Mouse (Mus musculus): ENCODE measurements around the gene Fbxl21. TPM values are rescaled to one million over a fixed set of nuclear protein-coding genes. Genes with fewer than 3 reads are reported as not detected.

The Fbxl21 gene
- total RNA-seq (2015) (not detected in 2 replicates), total RNA-seq (2017) (not detected in 2 replicates)

DNA sequence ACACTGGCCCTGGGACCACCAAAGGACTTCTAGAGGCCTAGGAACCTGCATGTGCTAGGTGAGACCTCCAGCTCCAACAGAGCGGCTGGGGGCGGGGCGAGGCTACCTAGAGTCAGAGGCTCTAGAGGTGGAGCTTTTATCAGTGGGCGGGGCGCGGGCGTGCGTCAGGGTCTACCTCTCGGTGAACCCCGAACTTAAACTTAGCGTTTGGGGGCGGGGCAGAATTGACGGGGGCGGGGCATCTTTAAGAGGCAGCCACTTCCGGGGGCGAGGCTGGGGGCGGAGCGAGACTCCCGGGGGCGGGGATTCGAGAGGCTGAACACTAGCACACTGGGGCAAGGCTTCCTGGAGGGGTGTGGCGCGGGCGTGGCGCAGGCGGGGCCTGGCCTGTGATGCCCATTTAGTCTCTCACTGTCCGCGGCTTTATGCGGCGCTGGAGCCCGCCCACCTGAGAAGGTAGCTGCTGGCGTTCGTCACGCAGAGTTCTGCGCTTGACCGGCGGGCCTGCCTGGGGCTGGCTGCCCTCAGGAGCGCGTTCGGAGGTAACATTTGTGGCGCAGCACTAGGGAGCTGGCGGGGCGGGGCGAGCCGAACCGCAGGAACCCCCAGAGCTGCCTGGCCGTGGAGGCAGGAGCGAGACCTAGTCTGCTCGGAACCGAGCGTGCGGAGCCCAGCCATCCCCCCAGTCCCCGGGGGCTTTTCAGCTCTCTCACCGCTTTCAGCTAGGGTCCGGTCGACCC is at the start of gene Fbxl21:
Gene Fbxl21 (plus strand): TSS at position 392 of the 740 bp plus-strand sequence.
- peak; percentile 99 for ATAC-seq (ENCODE audit: poor library complexity, severe bottlenecking)

GRCm38 (mm10) chr13:56472661-56473060 is 49.6 kb upstream of the Fbxl21 start:
- no peak for ATAC-seq (ENCODE audit: poor library complexity, severe bottlenecking)

DNA sequence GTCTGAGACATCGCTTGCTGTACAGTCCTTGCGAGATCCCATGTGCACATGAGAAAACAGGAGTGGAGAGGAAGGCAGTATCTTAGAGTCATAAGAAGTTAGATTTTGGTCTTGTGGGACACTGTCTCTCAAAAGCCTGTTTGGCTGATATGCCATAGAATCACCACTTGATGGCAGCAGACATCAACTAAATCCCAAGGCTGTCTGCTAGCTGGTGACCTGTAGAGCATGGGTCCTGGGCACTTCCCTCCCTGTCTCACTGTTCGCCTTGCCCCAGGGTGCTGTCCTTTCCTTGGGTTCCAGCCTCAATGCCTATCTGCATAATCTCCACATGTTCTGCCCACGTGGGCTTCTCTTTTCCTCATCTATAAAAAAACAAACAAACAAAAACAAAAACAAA is 46.9 kb upstream of the Fbxl21 start:
- peak; percentile 77 for ATAC-seq (ENCODE audit: poor library complexity, severe bottlenecking)

GRCm38 (mm10) chr13:56476790-56477189 is 45.5 kb upstream of the Fbxl21 start:
- peak; percentile 73 for ATAC-seq (ENCODE audit: poor library complexity, severe bottlenecking)

DNA sequence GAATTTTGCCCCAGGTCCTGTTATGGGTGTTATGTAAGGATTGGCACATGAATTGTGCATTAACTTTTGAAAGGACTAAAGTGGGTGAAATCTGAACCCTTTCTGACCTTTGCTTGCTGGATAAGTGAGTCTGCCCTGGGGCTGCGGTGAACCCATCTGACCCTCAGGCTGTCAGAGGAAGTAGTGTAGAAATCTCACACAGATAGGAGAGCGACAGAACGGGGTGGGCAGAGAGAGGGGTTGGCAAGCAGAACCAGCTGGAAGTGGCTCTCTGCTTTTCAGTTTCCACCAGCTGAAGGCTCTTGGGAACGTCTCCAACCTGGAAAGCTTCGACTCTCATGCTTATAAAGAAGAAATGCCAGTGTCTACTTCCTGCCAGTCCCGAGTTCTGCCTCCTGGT is 45.0 kb upstream of the Fbxl21 start:
- ATAC-seq (ENCODE audit: poor library complexity, severe bottlenecking): peak; percentile 64

DNA sequence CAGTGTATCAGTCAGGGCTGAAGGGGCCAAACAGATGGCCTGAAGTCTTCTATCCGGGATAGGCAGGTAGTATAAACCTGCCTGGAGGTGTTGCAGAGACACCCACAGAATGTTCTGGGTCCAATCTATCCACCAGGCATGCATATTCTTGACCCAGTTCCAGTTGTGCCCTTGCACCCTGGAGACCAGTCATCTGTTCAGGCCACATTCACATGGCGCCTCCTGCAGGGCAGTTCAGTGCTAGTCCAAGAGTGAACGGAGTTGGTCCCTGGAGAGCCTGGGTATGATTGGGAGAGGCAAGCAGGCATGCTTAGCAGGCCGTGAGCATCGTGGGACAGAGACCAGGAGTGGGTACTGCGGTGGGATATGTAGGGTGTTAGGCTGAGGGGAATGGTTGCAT is 44.2 kb upstream of the Fbxl21 start:
- no peak for ATAC-seq (ENCODE audit: poor library complexity, severe bottlenecking)

GRCm38 (mm10) chr13:56482146-56482545 is 40.1 kb upstream of the Fbxl21 start, which contains the start of gene Il9:
Gene Il9 (minus strand): TSS chr13:56482246.
- ATAC-seq (ENCODE audit: poor library complexity, severe bottlenecking): no peak

DNA sequence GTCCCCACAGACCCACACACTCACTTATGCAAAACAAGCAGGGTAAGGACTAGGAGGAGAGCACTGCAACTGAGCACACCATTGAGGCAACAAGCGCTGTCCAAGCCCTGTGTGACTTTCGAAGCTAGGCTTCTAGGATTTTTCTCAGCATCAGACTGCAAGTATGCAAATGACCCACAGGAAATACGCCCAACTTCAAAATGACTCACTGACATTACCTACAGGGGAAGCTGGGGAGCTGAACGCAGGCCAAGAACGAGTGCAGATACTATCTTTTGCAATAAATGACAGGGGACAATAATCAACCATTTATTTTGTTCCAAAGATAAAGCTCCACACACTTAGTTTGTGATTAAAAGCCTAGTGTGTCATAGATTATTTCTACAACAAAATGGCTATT is 34.3 kb upstream of the Fbxl21 start:
- no peak for ATAC-seq (ENCODE audit: poor library complexity, severe bottlenecking)

DNA sequence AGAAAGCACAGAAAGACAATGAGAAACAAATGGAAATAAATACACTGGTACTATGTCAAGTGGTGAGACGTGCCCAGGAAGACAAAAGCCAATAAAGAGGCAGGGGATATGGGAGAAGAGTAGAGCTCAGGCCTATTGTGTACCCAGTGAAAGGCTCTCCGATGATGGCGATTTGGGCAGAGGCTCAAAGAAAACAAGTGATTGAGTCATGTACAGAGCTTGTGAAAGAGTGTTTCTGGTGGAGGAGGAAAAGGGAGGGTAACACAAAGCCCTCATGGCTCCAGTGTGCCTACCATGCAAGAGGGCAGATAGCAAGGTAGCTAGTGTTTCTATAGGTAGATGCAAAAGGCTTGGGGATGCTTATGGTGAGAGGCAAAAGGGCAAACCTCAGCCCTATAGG is 27.8 kb upstream of the Fbxl21 start:
- ATAC-seq (ENCODE audit: poor library complexity, severe bottlenecking): no peak

GRCm38 (mm10) chr13:56500132-56500531 is 22.1 kb upstream of the Fbxl21 start:
- no peak for ATAC-seq (ENCODE audit: poor library complexity, severe bottlenecking)

DNA sequence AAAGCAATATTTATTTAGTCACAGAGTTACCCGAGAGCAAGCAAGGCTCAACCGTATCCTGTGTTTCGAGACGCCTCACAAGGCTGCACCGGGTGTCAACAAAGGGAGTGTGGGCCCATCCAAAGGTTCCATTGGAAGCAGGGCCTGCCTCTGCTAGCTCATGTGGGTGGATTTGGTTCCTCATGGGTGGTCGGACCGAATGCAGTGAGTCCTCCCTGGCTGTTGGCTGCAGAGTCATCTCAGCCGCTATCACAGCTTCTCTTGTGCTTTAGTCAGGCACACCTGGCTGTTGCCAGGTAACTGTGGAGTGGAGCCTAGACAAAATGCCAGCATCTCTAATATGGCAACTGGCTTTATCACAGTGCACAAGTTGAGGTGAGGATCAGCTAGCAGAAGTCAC is 21.6 kb upstream of the Fbxl21 start:
- ATAC-seq (ENCODE audit: poor library complexity, severe bottlenecking): no peak

- ATAC-seq (ENCODE audit: poor library complexity, severe bottlenecking): no peak
These were observed 20.3 kb upstream of the Fbxl21 start for GRCm38 (mm10) chr13:56501866-56502420.

- peak; percentile 72 for ATAC-seq (ENCODE audit: poor library complexity, severe bottlenecking)
These were observed 15.3 kb upstream of the Fbxl21 start for GRCm38 (mm10) chr13:56506871-56507496.

DNA sequence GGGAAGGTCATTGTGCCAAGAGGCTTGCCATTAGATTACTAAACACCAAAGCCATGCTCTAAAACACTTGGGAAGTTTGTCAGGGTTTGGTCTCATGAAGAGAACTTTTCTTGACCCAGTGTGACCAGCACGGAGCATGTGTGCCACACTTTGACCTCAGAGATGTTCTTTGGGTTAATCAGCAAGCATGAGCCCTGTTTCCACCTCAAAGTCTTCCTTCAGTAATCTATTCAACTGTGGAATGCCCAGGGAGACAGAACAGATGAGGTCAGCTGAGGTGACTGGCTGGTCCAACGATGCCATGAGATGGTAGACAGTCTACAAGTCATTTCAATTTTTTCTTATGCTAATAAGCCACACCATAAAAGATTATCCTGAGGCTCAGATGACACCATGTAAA is 12.5 kb upstream of the Fbxl21 start:
- no peak for ATAC-seq (ENCODE audit: poor library complexity, severe bottlenecking)

DNA sequence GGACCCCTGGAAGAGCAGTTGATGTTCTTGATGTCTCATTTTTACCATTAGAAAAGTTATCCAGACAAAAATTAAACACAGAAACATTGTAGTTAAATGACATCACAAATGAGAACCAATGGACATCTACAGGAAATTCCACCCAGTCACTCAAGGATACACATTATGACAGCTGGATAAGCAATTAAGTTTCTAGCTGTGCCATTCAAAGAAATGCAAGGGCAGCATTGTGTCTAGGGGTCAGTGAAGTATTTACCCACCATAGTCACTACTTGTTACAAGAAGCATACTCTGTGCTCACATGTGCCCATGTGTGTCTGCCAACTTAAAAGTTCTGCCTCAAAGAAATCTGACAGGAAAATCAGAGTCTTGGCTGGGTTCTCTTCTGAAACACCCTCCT is 8.7 kb upstream of the Fbxl21 start:
- no peak for ATAC-seq (ENCODE audit: poor library complexity, severe bottlenecking)

DNA sequence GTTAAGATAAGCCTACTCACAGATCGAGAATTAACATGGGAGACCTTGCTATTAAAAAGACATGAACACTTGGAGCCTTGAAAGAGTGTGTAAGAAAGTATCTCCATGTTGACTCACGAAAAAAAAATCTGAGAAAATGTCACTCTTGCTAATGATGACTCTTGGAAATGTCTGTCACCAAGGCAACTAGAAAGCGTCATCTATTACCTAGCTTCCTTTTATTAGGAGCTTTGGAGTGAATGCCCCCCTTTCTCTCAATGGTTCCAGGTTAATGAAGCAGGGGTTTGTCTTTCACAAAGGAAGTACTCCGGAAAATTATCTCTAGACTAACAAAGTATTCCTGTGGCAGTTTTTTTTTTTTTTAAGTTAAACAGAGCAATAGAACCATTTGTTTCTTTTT is 6.0 kb upstream of the Fbxl21 start:
- ATAC-seq (ENCODE audit: poor library complexity, severe bottlenecking): no peak

DNA sequence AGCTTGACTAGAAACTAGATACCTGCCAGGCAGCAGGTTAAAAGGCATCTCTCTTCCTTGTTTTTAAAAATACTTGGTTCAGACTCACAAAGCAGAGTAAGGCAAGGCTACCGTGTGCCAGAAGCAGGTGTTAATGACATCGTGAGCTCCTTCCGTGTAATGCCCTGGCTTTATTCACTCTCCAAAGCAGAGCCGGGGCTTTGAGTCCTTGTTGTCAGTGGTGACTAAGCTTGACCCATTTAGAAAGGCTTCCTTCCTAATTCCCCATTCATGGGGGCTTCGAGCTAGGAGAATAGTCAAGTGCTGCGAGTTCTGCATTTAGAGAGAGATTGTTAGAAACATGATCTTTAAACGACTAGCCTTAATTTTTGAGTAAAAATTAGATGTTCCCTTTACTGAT is 5.5 kb upstream of the Fbxl21 start:
- ATAC-seq (ENCODE audit: poor library complexity, severe bottlenecking): no peak

GRCm38 (mm10) chr13:56522821-56523167 is 522 bp downstream of the Fbxl21 start:
- ATAC-seq (ENCODE audit: poor library complexity, severe bottlenecking): no peak

DNA sequence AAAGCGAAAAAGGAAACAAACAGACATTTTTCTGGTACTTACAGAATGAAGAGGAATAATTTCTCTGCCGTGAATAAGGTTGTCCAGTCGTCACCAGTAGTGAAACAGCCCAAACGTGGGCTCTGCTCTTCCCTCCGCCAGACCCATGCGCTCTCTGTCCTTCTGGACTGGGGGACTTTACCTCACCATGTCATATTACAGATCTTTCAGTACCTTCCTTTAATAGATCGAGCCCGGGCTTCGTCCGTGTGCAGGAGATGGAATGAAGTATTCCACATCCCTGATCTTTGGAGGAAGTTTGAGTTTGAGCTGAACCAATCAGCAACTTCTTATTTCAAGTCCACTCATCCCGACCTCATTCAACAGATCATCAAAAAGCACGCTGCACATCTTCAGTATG is 4.6 kb downstream of the Fbxl21 start:
- ATAC-seq (ENCODE audit: poor library complexity, severe bottlenecking): no peak

GRCm38 (mm10) chr13:56527846-56528245 is 5.6 kb downstream of the Fbxl21 start:
- ATAC-seq (ENCODE audit: poor library complexity, severe bottlenecking): no peak

DNA sequence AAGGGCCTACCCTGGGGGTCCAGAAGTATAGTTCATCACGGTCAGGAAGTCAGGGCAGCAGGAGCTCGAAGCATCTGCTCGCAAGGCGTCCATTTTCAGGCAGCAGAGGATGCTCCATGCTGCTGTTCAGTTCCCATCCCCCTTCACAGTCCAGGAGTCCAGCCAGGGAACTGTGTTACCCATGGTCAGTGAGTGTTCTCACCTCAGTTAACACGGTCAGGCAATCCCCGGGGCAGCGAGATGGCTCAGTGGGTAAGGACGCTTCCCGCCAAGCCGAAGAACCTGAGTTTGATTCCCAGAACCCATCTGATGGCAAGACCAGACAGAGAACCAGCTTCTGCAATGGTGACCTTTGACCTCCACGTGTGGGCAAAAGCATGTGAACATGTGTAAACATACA is 6.0 kb downstream of the Fbxl21 start:
- no peak for ATAC-seq (ENCODE audit: poor library complexity, severe bottlenecking)

GRCm38 (mm10) chr13:56529031-56529430 is 6.8 kb downstream of the Fbxl21 start:
- ATAC-seq (ENCODE audit: poor library complexity, severe bottlenecking): peak; percentile 72
